In genomic region chr2:172924961-172925360, GRCm38 (mm10) we compare ENCODE assay signal across 17 mouse cellular contexts. TPM values are rescaled to one million over a fixed set of nuclear protein-coding genes. Genes with fewer than 3 reads are reported as not detected.
DNase-seq lines count a peak whose midpoint lies in the region; ATAC-seq and TF ChIP-seq lines count a peak whose summit lies in the region.
"Had no signal": no experiment of that assay in that cellular context is flagged by ENCODE, and none has a peak within 500 bp of the region (broad histone marks: within the 10 kb centered on the region; RNA-seq: fewer than 3 reads in every experiment).

No protein-coding gene starts in this region.

- peak; percentile 26; the same call in 1 of the 2 replicates for ATAC-seq in heart, embryonic 12.5 days (ENCODE audit: insufficient number of reproducible peaks, low FRiP score)
- peak; percentile 35; the same call in 1 of the 2 replicates for ATAC-seq in midbrain, embryonic 11.5 days (ENCODE audit: low FRiP score)
- no peak for ATAC-seq in midbrain, postnatal 0 days (ENCODE audit: low FRiP score)
- ATAC-seq in limb, embryonic 11.5 days (ENCODE audit: insufficient number of reproducible peaks, low FRiP score, low TSS enrichment, low read depth), result peak; percentile 59; the same call in 1 of the 2 replicates
- ATAC-seq: activated CD4-positive, CD25-positive, alpha-beta regulatory T cell, adult 4 months; liver, postnatal 0 days had no signal

- H3K4me3 ChIP-seq in heart, embryonic 12.5 days, result no peak overlapping the region
- H3K4me3 ChIP-seq in midbrain, embryonic 11.5 days (ENCODE audit: low read depth, low read length), result no peak overlapping the region
- no peak overlapping the region for H3K4me3 ChIP-seq in midbrain, postnatal 0 days (ENCODE audit: low read depth, low read length)
- no peak overlapping the region for H3K4me3 ChIP-seq in limb, embryonic 11.5 days (ENCODE audit: low read depth, low read length)
- H3K4me3 ChIP-seq: gastrocnemius, adult 2 months; hindbrain, embryonic 12.5 days had no signal

- peak overlapping the region; percentile 5; the same call in 1 of the 2 replicates for H3K4me2 ChIP-seq in heart, embryonic 12.5 days
- H3K4me2 ChIP-seq in midbrain, embryonic 11.5 days, result no peak overlapping the region
- H3K4me2 ChIP-seq in midbrain, postnatal 0 days (ENCODE audit: low read depth, low read length, poor library complexity, severe bottlenecking), result no peak overlapping the region
- H3K4me2 ChIP-seq in limb, embryonic 11.5 days (ENCODE audit: low read depth, severe bottlenecking), result no peak overlapping the region
- H3K4me2 ChIP-seq: hindbrain, embryonic 12.5 days had no signal

- no peak for TF ChIP-seq CTCF in midbrain, postnatal 0 days (IDR thresholded peaks at IDR 0.05)

- intact Hi-C loops in heart, postnatal 25 days (cut with DNase I), result no loop called here

- WGBS in heart, embryonic 12.5 days, result 36% methylated on average over 6 of the region's 6 CpGs
- 45% methylated on average over 6 of the region's 6 CpGs for WGBS in midbrain, embryonic 11.5 days
- 48% methylated on average over 6 of the region's 6 CpGs for WGBS in midbrain, postnatal 0 days
- WGBS in limb, embryonic 11.5 days, result 6% methylated on average over 6 of the region's 6 CpGs

- no peak for DNase-seq in heart, postnatal 25 days (ENCODE audit: low spot score)
- DNase-seq in midbrain, embryonic 11.5 days (ENCODE audit: low spot score, missing footprints), result no peak
- DNase-seq in midbrain, postnatal 0 days (ENCODE audit: low spot score), result no peak
- DNase-seq in limb, embryonic 11.5 days (ENCODE audit: low spot score), result peak; percentile 82
- DNase-seq in yolk sac, embryonic 10.5 days (ENCODE audit: low spot score), result peak; percentile 67
- no peak for DNase-seq in layer of hippocampus, postnatal 36 days
- DNase-seq in thymus, postnatal 36 days, result no peak
- DNase-seq: B cell, adult 2 months; cerebellum, postnatal 14 days; gastrocnemius, adult 2 months; liver, postnatal 0 days; spleen, adult 18-20 months; thymus, adult 18-20 months had no signal

- H3K4me1 ChIP-seq in heart, embryonic 12.5 days (replicated peaks), result peaks cover 88% of the 10 kb centered on the region
- H3K4me1 ChIP-seq in midbrain, embryonic 11.5 days (ENCODE audit: control insufficient read depth, insufficient read depth, low read length), result no peaks in the 10 kb centered on the region
- H3K4me1 ChIP-seq in midbrain, postnatal 0 days (ENCODE audit: insufficient read depth, low read length), result no peaks in the 10 kb centered on the region
- peaks cover 54% of the 10 kb centered on the region for H3K4me1 ChIP-seq in limb, embryonic 11.5 days (ENCODE audit: control insufficient read depth, insufficient read depth, low read length)

- H3K9me3 ChIP-seq in heart, embryonic 12.5 days (replicated peaks), result no peaks in the 10 kb centered on the region
- no peaks in the 10 kb centered on the region for H3K9me3 ChIP-seq in midbrain, embryonic 11.5 days (ENCODE audit: control insufficient read depth, low read length)
- no peaks in the 10 kb centered on the region for H3K9me3 ChIP-seq in midbrain, postnatal 0 days (ENCODE audit: low read length)
- H3K9me3 ChIP-seq in limb, embryonic 11.5 days (ENCODE audit: control insufficient read depth, low read length), result no peaks in the 10 kb centered on the region
- H3K9me3 ChIP-seq: hindbrain, embryonic 12.5 days had no signal

- no peaks in the 10 kb centered on the region for H3K36me3 ChIP-seq in heart, embryonic 12.5 days
- no peaks in the 10 kb centered on the region for H3K36me3 ChIP-seq in midbrain, embryonic 11.5 days (ENCODE audit: control insufficient read depth, insufficient read depth, low read length)
- no peaks in the 10 kb centered on the region for H3K36me3 ChIP-seq in midbrain, postnatal 0 days (ENCODE audit: insufficient read depth, low read length)
- H3K36me3 ChIP-seq in limb, embryonic 11.5 days (ENCODE audit: control insufficient read depth, insufficient read depth, low read length), result peaks cover 3% of the 10 kb centered on the region; the same call in 1 of the 2 replicates
- H3K36me3 ChIP-seq: hindbrain, embryonic 12.5 days had no signal

- peak overlapping the region; percentile 75 for H3K27ac ChIP-seq in heart, embryonic 12.5 days (ENCODE audit: poor library complexity, severe bottlenecking)
- no peak overlapping the region for H3K27ac ChIP-seq in midbrain, embryonic 11.5 days (ENCODE audit: low read depth, low read length)
- H3K27ac ChIP-seq in midbrain, postnatal 0 days (ENCODE audit: low read depth, low read length), result no peak overlapping the region
- H3K27ac ChIP-seq in limb, embryonic 11.5 days (replicated peaks; ENCODE audit: low read depth, low read length), result peak overlapping the region; percentile 59; the same call in 1 of the 2 replicates
- H3K27ac ChIP-seq: gastrocnemius, adult 2 months; hindbrain, embryonic 12.5 days had no signal

- no peak overlapping the region for H3K9ac ChIP-seq in heart, embryonic 12.5 days
- H3K9ac ChIP-seq in midbrain, embryonic 11.5 days (ENCODE audit: low read length), result no peak overlapping the region
- no peak overlapping the region for H3K9ac ChIP-seq in midbrain, postnatal 0 days (replicated peaks; ENCODE audit: low read length, poor library complexity, severe bottlenecking)
- H3K9ac ChIP-seq in limb, embryonic 11.5 days (ENCODE audit: low read length), result no peak overlapping the region
- H3K9ac ChIP-seq: hindbrain, embryonic 12.5 days; liver, postnatal 0 days had no signal

- H3K27me3 ChIP-seq in heart, embryonic 12.5 days (replicated peaks), result no peaks in the 10 kb centered on the region
- H3K27me3 ChIP-seq in midbrain, embryonic 11.5 days (ENCODE audit: control insufficient read depth, insufficient read depth, low read length), result no peaks in the 10 kb centered on the region
- H3K27me3 ChIP-seq in midbrain, postnatal 0 days (ENCODE audit: insufficient read depth, low read length), result no peaks in the 10 kb centered on the region
- H3K27me3 ChIP-seq in limb, embryonic 11.5 days (ENCODE audit: control insufficient read depth, insufficient read depth, low read length), result no peaks in the 10 kb centered on the region
- H3K27me3 ChIP-seq: hindbrain, embryonic 12.5 days had no signal

RNA-seq across cellular contexts. Expression of gene Bmp7, which starts 15.2 kb away (rescaled TPM):
- polyA plus RNA-seq in heart, embryonic 12.5 days (2016; fragmentation: Nextera tagmentation; extraction: Ambion mirVana), result 67.2 and 70.8 TPM in 2 replicates
- 1 to 10 TPM in 1 of 2 experiments, under 1 TPM in 1; 0.83 to 1.6 TPM for total RNA-seq in heart, postnatal 25 days (2021)
- polyA plus RNA-seq in midbrain, embryonic 11.5 days (2014; fragmentation: Nextera tagmentation; extraction: Ambion mirVana), result 17.3 and 20.2 TPM in 2 replicates
- total RNA-seq in midbrain, postnatal 0 days (2014; rRNA removed), result 34.0 and 35.9 TPM in 2 replicates
- polyA plus RNA-seq in midbrain, postnatal 0 days (2015; fragmentation: Nextera tagmentation; extraction: Ambion mirVana), result 14.8 and 15.3 TPM in 2 replicates
- 38.1 and 40.9 TPM in 2 replicates for polyA plus RNA-seq in limb, embryonic 11.5 days (2014; fragmentation: Nextera tagmentation; extraction: Ambion mirVana)
- 1 to 10 TPM; 3.6 to 6.2 TPM for total RNA-seq in layer of hippocampus, postnatal 36 days (2021)
- total RNA-seq: MEL had no signal

RNA-seq across cellular contexts. Expression of gene Spo11, which starts 52.5 kb away (rescaled TPM):
- 0.26 and 0.30 TPM in 2 replicates for polyA plus RNA-seq in heart, embryonic 12.5 days (2016; fragmentation: Nextera tagmentation; extraction: Ambion mirVana)
- not detected for total RNA-seq in heart, postnatal 25 days (2021)
- 0.25 and 0.26 TPM in 2 replicates for polyA plus RNA-seq in midbrain, embryonic 11.5 days (2014; fragmentation: Nextera tagmentation; extraction: Ambion mirVana)
- 1.7 and 2.8 TPM in 2 replicates for total RNA-seq in midbrain, postnatal 0 days (2014; rRNA removed)
- 1.1 and 1.6 TPM in 2 replicates for polyA plus RNA-seq in midbrain, postnatal 0 days (2015; fragmentation: Nextera tagmentation; extraction: Ambion mirVana)
- polyA plus RNA-seq in limb, embryonic 11.5 days (2014; fragmentation: Nextera tagmentation; extraction: Ambion mirVana), result 0.95 and 1.7 TPM in 2 replicates
- not detected for total RNA-seq in layer of hippocampus, postnatal 36 days (2021)
- total RNA-seq: gastrocnemius, adult 2 months; MEL had no signal

Comparison
In these comparisons a context has a peak if more than half of its experiments do, and no peak if none do; other contexts are left out.
1. H3K27ac ChIP-seq: peak in heart, embryonic 12.5 days (single experiment) and limb, embryonic 11.5 days (single experiment); none in midbrain, embryonic 11.5 days (single experiment) and midbrain, postnatal 0 days (single experiment).
2. DNase-seq: peak in limb, embryonic 11.5 days (single experiment) and yolk sac, embryonic 10.5 days (single experiment); none in heart, postnatal 25 days (single experiment), midbrain, embryonic 11.5 days (single experiment), midbrain, postnatal 0 days (single experiment), layer of hippocampus, postnatal 36 days (0 of 2) and thymus, postnatal 36 days (0 of 2).